Comparison of ENCODE assay signal across 26 mouse cellular contexts in the genomic region with DNA sequence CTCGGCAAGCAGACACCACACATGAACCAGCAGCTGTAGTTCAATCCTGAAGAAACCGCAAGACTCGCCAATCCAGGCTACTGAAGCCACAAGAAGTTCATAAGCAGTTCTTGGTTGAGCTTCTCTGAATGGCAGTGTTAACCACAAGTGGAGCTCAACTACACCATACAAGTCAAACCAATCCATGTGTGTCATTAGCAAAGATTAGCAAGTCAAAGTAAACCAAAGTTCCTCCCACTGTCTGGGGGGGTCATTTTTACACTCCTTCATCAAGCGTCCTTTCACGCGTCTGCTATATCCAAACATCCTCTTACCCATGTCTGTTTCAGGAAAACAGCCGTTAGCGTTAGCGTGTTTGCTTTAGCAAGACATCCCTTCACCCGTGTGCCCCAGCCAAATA. TPM values are rescaled to one million over a fixed set of nuclear protein-coding genes. Genes with fewer than 3 reads are reported as not detected.
"Had no signal": no experiment of that assay in that cellular context is flagged by ENCODE, and none has a peak within 500 bp of the region (broad histone marks: within the 10 kb centered on the region; RNA-seq: fewer than 3 reads in every experiment).

No protein-coding gene starts in this region.

- H3K4me2 ChIP-seq: heart, embryonic 12.5 days; hindbrain, embryonic 12.5 days; hindbrain, embryonic 15.5 days; kidney, embryonic 15.5 days; limb, embryonic 12.5 days; liver, embryonic 11.5 days; liver, embryonic 13.5 days; liver, embryonic 15.5 days had no signal

- H3K4me3 ChIP-seq: heart, adult 2 months; heart, embryonic 12.5 days; hindbrain, embryonic 10.5 days; hindbrain, embryonic 12.5 days; hindbrain, embryonic 15.5 days; kidney, embryonic 15.5 days; left cerebral cortex, adult 2 months; limb, embryonic 10.5 days; limb, embryonic 12.5 days; liver, embryonic 13.5 days; liver, embryonic 15.5 days had no signal

- H3K9me3 ChIP-seq: heart, embryonic 12.5 days; hindbrain, embryonic 10.5 days; hindbrain, embryonic 12.5 days; hindbrain, embryonic 15.5 days; kidney, embryonic 15.5 days; limb, embryonic 10.5 days; limb, embryonic 12.5 days; liver, embryonic 13.5 days; liver, embryonic 15.5 days had no signal

- H3K27me3 ChIP-seq: heart, embryonic 12.5 days; hindbrain, embryonic 12.5 days; hindbrain, embryonic 15.5 days; kidney, embryonic 15.5 days; limb, embryonic 12.5 days; liver, embryonic 13.5 days; liver, embryonic 15.5 days had no signal

- H3K4me1 ChIP-seq: hindbrain, embryonic 10.5 days; hindbrain, embryonic 12.5 days; hindbrain, embryonic 15.5 days; kidney, embryonic 15.5 days; limb, embryonic 10.5 days; limb, embryonic 12.5 days had no signal

- DNase-seq: gastrocnemius, postnatal 14 days; heart, adult 2 months; heart, postnatal 10 days; heart, postnatal 4 days; kidney, adult 11 months; kidney, adult 2 months; kidney, adult 9 months; kidney, postnatal 14 days; kidney, postnatal 36 days; layer of hippocampus, adult 9-11 months; layer of hippocampus, postnatal 36 days; liver; liver, embryonic 13.5 days had no signal

- ATAC-seq: hindbrain, postnatal 0 days; intestine, embryonic 16.5 days had no signal

- H3K9ac ChIP-seq: heart, embryonic 12.5 days; hindbrain, embryonic 12.5 days; hindbrain, embryonic 15.5 days; kidney, embryonic 15.5 days; limb, embryonic 12.5 days; liver, embryonic 13.5 days; liver, embryonic 15.5 days had no signal

- H3K27ac ChIP-seq: heart, adult 2 months; hindbrain, embryonic 10.5 days; hindbrain, embryonic 12.5 days; hindbrain, embryonic 15.5 days; hindbrain, postnatal 0 days; kidney, embryonic 15.5 days; kidney, postnatal 0 days; left cerebral cortex, adult 2 months; limb, embryonic 10.5 days; limb, embryonic 12.5 days; liver, embryonic 13.5 days had no signal

RNA-seq across cellular contexts. Expression of a gene that starts 22.2 kb away (rescaled TPM):
- polyA plus RNA-seq: liver, embryonic 15.5 days had no signal
